Mouse (Mus musculus) gastrocnemius, postnatal 10 days (tissue): ENCODE measurements around the gene Dapk2. TPM values are rescaled to one million over a fixed set of nuclear protein-coding genes. Genes with fewer than 3 reads are reported as not detected.

Experiments used
- DNase-seq: peaks from one replicate; pipeline ENCODE4 v3.0.0; 2021; ENCODE audit warnings: mixed read lengths
- long read RNA-seq, 2 experiments: library from polyadenylated mRNA; stranded (forward); transcript quantifications; one replicate each; pipeline ENCODE4 v2.0.0; 2021
- total RNA-seq, 2 experiments: library from RNA; stranded (reverse); gene quantifications; 2 replicates each; pipeline ENCODE4 v1.2.3; 2021

Gene Dapk2
- 10 to 100 TPM; 15.5 to 19.1 TPM for total RNA-seq
- long read RNA-seq, experiment 1, transcript Dapk2-201 (12 exons, 1,772 nt): major isoform, 15 of 23 reads
- long read RNA-seq, experiment 1, partial matches to known transcripts: 0 of 23 reads
- long read RNA-seq, experiment 1, other reads (novel, unspliced or antisense): 8 of 23 reads
- long read RNA-seq, experiment 2, transcript Dapk2-201 (12 exons, 1,772 nt): major isoform, 16 of 29 reads
- long read RNA-seq, experiment 2, partial matches to known transcripts: 2 of 29 reads
- long read RNA-seq, experiment 2, other reads (novel, unspliced or antisense): 11 of 29 reads

- DNase-seq: peak; percentile 95
Measured at GRCm38 (mm10) chr9:66157958-66158830, at the start of gene Dapk2. Gene Dapk2 (plus strand): TSS chr9:66158223.

- DNase-seq: no peak
Measured at GRCm38 (mm10) chr9:66109574-66109973, 48.4 kb upstream of the Dapk2 start.

- no peak for DNase-seq
Measured at GRCm38 (mm10) chr9:66110126-66110525, 47.9 kb upstream of the Dapk2 start.

GRCm38 (mm10) chr9:66110611-66111379, 47.2 kb upstream of the Dapk2 start:
- DNase-seq: no peak

- DNase-seq: no peak
Measured at GRCm38 (mm10) chr9:66114341-66114740, 43.7 kb upstream of the Dapk2 start.

GRCm38 (mm10) chr9:66116890-66117289, 41.1 kb upstream of the Dapk2 start:
- DNase-seq: no peak

GRCm38 (mm10) chr9:66119498-66119897, 38.5 kb upstream of the Dapk2 start:
- no peak for DNase-seq

GRCm38 (mm10) chr9:66120106-66120505, 37.9 kb upstream of the Dapk2 start:
- DNase-seq: no peak

- DNase-seq: no peak
Measured at GRCm38 (mm10) chr9:66120945-66121344, 37.1 kb upstream of the Dapk2 start.

GRCm38 (mm10) chr9:66121421-66121820, 36.6 kb upstream of the Dapk2 start:
- DNase-seq: no peak

- no peak for DNase-seq
Measured at GRCm38 (mm10) chr9:66123648-66124047, 34.4 kb upstream of the Dapk2 start.

- DNase-seq: no peak
Measured at GRCm38 (mm10) chr9:66124111-66124531, 33.9 kb upstream of the Dapk2 start.

GRCm38 (mm10) chr9:66124681-66125542, 33.1 kb upstream of the Dapk2 start:
- peak; percentile 96 for DNase-seq

GRCm38 (mm10) chr9:66125543-66126455, 32.2 kb upstream of the Dapk2 start:
- DNase-seq: no peak

- peak; percentile 86 for DNase-seq
Measured at GRCm38 (mm10) chr9:66126456-66127192, 31.4 kb upstream of the Dapk2 start, which contains the start of the genes Snx1 and Ciao2a. Gene Snx1 (minus strand): TSS chr9:66126587. Gene Ciao2a (plus strand): TSS chr9:66126611.

- DNase-seq: no peak
Measured at GRCm38 (mm10) chr9:66127193-66127546, 30.9 kb upstream of the Dapk2 start.

GRCm38 (mm10) chr9:66127884-66128283, 30.1 kb upstream of the Dapk2 start:
- DNase-seq: no peak

- DNase-seq: no peak
Measured at GRCm38 (mm10) chr9:66131466-66131865, 26.6 kb upstream of the Dapk2 start.

- no peak for DNase-seq
Measured at GRCm38 (mm10) chr9:66135967-66136366, 22.1 kb upstream of the Dapk2 start.

- DNase-seq: no peak
Measured at GRCm38 (mm10) chr9:66138193-66138592, 19.8 kb upstream of the Dapk2 start.
